Mouse (Mus musculus) MEL (cell line): ENCODE results near the gene Itsn1. TPM values are rescaled to one million over a fixed set of nuclear protein-coding genes. Genes with fewer than 3 reads are reported as not detected.

Experiments
- DNase-seq: peaks from one replicate; pipeline ENCODE4 v3.0.0; 2011; ENCODE audit warnings: low read depth, low spot score
- H3K27ac ChIP-seq: 2 replicates; pipeline ENCODE4 v1.5.1; 2012; ENCODE audit warnings: low read depth, mild to moderate bottlenecking, control low read depth, low read length, moderate library complexity; ENCODE audit not compliant: control insufficient read depth
- H3K27me3 ChIP-seq, 2 experiments: fragments of 150-350 bp in 1 of 2; sonication (generic) in 1 of 2; 2 replicates each; pipeline ENCODE4 v1.6.1; 2012; ENCODE audit warnings: low read length in 2 of 2, mild to moderate bottlenecking in 2 of 2, improper control_type of control experiment in 1 of 2, moderate library complexity in 1 of 2; ENCODE audit not compliant: insufficient read depth in 2 of 2, control insufficient read depth in 1 of 2
- H3K36me3 ChIP-seq, 2 experiments: 2 replicates each; pipeline ENCODE4 v1.6.1; 2012 to 2014; ENCODE audit warnings: low read length in 2 of 2, improper control_type of control experiment in 1 of 2, inconsistent platforms in 1 of 2, mild to moderate bottlenecking in 1 of 2; ENCODE audit not compliant: insufficient read depth in 2 of 2, control insufficient read depth in 1 of 2
- H3K4me1 ChIP-seq, 2 experiments: fragments of 150-350 bp in 1 of 2; sonication (generic) in 1 of 2; 2 replicates each; pipeline ENCODE4 v1.6.1; 2012; ENCODE audit warnings: low read length in 2 of 2, improper control_type of control experiment in 1 of 2, mild to moderate bottlenecking in 1 of 2; ENCODE audit not compliant: insufficient read depth in 2 of 2, control insufficient read depth in 1 of 2
- H3K4me3 ChIP-seq, 2 experiments: fragments of 150-350 bp in 1 of 2; sonication (generic) in 1 of 2; 2 replicates each; pipeline ENCODE4 v1.5.1; 2012; ENCODE audit warnings: low read depth in 2 of 2, low read length in 2 of 2, mild to moderate bottlenecking in 2 of 2, moderate library complexity in 2 of 2, control low read depth in 1 of 2, improper control_type of control experiment in 1 of 2; ENCODE audit not compliant: control insufficient read depth in 1 of 2, insufficient read depth in 1 of 2
- H3K79me2 ChIP-seq: 2 replicates; pipeline ENCODE4 v1.6.1; 2012; ENCODE audit warnings: mild to moderate bottlenecking, low read length, moderate library complexity; ENCODE audit not compliant: control insufficient read depth, poor library complexity, insufficient read depth
- H3K9ac ChIP-seq: 2 replicates; pipeline ENCODE4 v1.6.1; 2012; ENCODE audit warnings: low read depth, mild to moderate bottlenecking, control low read depth, low read length, moderate library complexity; ENCODE audit not compliant: control insufficient read depth, poor library complexity, severe bottlenecking
- H3K9me3 ChIP-seq: fragments of 150-350 bp; sonication (generic); replicated peaks from 2 replicates; pipeline ENCODE4 v1.6.1; 2012; ENCODE audit warnings: mild to moderate bottlenecking, low read length, improper control_type of control experiment, moderate library complexity; ENCODE audit not compliant: insufficient read depth
- CTCF ChIP-seq, 3 experiments: IDR thresholded peaks in 2 of 3; conservative IDR thresholded peaks in 1 of 3; 2 replicates each; pipeline ENCODE4 v1.5.1; 2011 to 2012; ENCODE audit warnings: low read length in 3 of 3, low read depth in 2 of 3, mild to moderate bottlenecking in 2 of 3, improper control_type of control experiment in 1 of 3, inconsistent platforms in 1 of 3, mixed read lengths in 1 of 3, moderate library complexity in 1 of 3; ENCODE audit not compliant: control insufficient read depth in 1 of 3, insufficient read depth in 1 of 3, poor library complexity in 1 of 3, severe bottlenecking in 1 of 3
- ELF1 ChIP-seq: IDR thresholded peaks from 2 replicates; pipeline ENCODE4 v1.6.1; 2014; ENCODE audit warnings: low read depth, mild to moderate bottlenecking, inconsistent platforms, low read length, improper control_type of control experiment, moderate library complexity
- ETS1 ChIP-seq: IDR thresholded peaks from 2 replicates; pipeline ENCODE4 v1.6.1; 2012; ENCODE audit warnings: low read depth, mild to moderate bottlenecking, inconsistent platforms, low read length, improper control_type of control experiment, moderate library complexity
- GATA1 ChIP-seq: IDR thresholded peaks from 2 replicates; pipeline ENCODE4 v1.6.1; 2011; ENCODE audit warnings: low read depth, low read length, improper control_type of control experiment
- HCFC1 ChIP-seq: IDR thresholded peaks from 2 replicates; pipeline ENCODE4 v1.6.1; 2012; ENCODE audit warnings: low read depth, mild to moderate bottlenecking, inconsistent platforms, low read length, improper control_type of control experiment, moderate library complexity
- MAX ChIP-seq: IDR thresholded peaks from 2 replicates; pipeline ENCODE4 v1.6.1; 2011; ENCODE audit warnings: low read length, improper control_type of control experiment
- MAZ ChIP-seq: IDR thresholded peaks from 2 replicates; pipeline ENCODE4 v1.6.1; 2012; ENCODE audit warnings: low read depth, mild to moderate bottlenecking, inconsistent platforms, low read length, improper control_type of control experiment
- MXI1 ChIP-seq: IDR thresholded peaks from 2 replicates; pipeline ENCODE4 v1.6.1; 2011; ENCODE audit warnings: mild to moderate bottlenecking, low read depth, low read length, improper control_type of control experiment
- MYB ChIP-seq: IDR thresholded peaks from 2 replicates; pipeline ENCODE4 v1.6.1; 2011; ENCODE audit warnings: mild to moderate bottlenecking, low read depth, low read length, improper control_type of control experiment
- NRF1 ChIP-seq: IDR thresholded peaks from 2 replicates; pipeline ENCODE4 v1.6.1; 2014; ENCODE audit warnings: low read depth, mild to moderate bottlenecking, inconsistent platforms, low read length, improper control_type of control experiment, moderate library complexity; ENCODE audit not compliant: poor library complexity, insufficient read depth, severe bottlenecking
- POLR2A ChIP-seq, 2 experiments: IDR thresholded peaks; 2 replicates each; pipeline ENCODE4 v1.6.1; 2011 to 2012; ENCODE audit warnings: low read length in 2 of 2, mild to moderate bottlenecking in 2 of 2, control low read depth in 1 of 2, improper control_type of control experiment in 1 of 2, low read depth in 1 of 2, moderate library complexity in 1 of 2; ENCODE audit not compliant: control insufficient read depth in 1 of 2, insufficient read depth in 1 of 2, poor library complexity in 1 of 2
- POLR2AphosphoS5 ChIP-seq: IDR thresholded peaks from 2 replicates; pipeline ENCODE4 v1.6.1; 2012; ENCODE audit warnings: low read depth, borderline replicate concordance, mild to moderate bottlenecking, inconsistent platforms, low read length, moderate library complexity, mixed read lengths
- RAD21 ChIP-seq: IDR thresholded peaks from 2 replicates; pipeline ENCODE4 v1.6.1; 2011; ENCODE audit warnings: mild to moderate bottlenecking, low read depth, low read length, improper control_type of control experiment
- RCOR1 ChIP-seq: IDR thresholded peaks from 2 replicates; pipeline ENCODE4 v1.6.1; 2012; ENCODE audit warnings: low read depth, mild to moderate bottlenecking, inconsistent platforms, low read length, improper control_type of control experiment
- TCF12 ChIP-seq: IDR thresholded peaks from 2 replicates; pipeline ENCODE4 v1.6.1; 2014; ENCODE audit warnings: low read depth, mild to moderate bottlenecking, inconsistent platforms, low read length, improper control_type of control experiment, moderate library complexity
- UBTF ChIP-seq: IDR thresholded peaks from 2 replicates; pipeline ENCODE4 v1.6.1; 2012; ENCODE audit warnings: low read depth, mild to moderate bottlenecking, inconsistent platforms, low read length, improper control_type of control experiment, moderate library complexity, borderline replicate concordance; ENCODE audit not compliant: insufficient read depth
- USF1 ChIP-seq: IDR thresholded peaks from 2 replicates; pipeline ENCODE4 v1.6.1; 2014; ENCODE audit warnings: low read depth, mild to moderate bottlenecking, inconsistent platforms, low read length, improper control_type of control experiment, moderate library complexity
- USF2 ChIP-seq, 2 experiments: IDR thresholded peaks; 2 replicates each; pipeline ENCODE4 v1.6.1; 2011 to 2012; ENCODE audit warnings: improper control_type of control experiment in 2 of 2, low read length in 2 of 2, borderline replicate concordance in 1 of 2, inconsistent platforms in 1 of 2, low read depth in 1 of 2, mild to moderate bottlenecking in 1 of 2; ENCODE audit not compliant: insufficient read depth in 1 of 2
- ZC3H11A ChIP-seq: IDR thresholded peaks from 2 replicates; pipeline ENCODE4 v1.6.1; 2012; ENCODE audit warnings: low read depth, mild to moderate bottlenecking, inconsistent platforms, low read length, improper control_type of control experiment
- polyA plus RNA-seq, 2 experiments: library from polyadenylated mRNA; stranded (reverse) in 1 of 2; unstranded in 1 of 2; fragments of >175 nt in 1 of 2; fragments of >200 nt in 1 of 2; gene quantifications; 2 replicates each; pipeline versions ENCODE4 v1.2.1 to v1.2.4; 2012; ENCODE audit warnings: low replicate concordance in 2 of 2, low read depth in 1 of 2; ENCODE audit not compliant: insufficient read length in 2 of 2, insufficient read depth in 1 of 2, missing spikeins in 1 of 2
- total RNA-seq: library from RNA; depleted of rRNA; stranded (reverse); fragments of 300-350 nt; gene quantifications from 2 replicates; pipeline ENCODE4 v1.2.3, GENCODE M21; 2012

Itsn1 gene
- total and polyA plus RNA-seq, 3 experiments: 14.7 to 36.5 TPM; not detected in 1

DNA sequence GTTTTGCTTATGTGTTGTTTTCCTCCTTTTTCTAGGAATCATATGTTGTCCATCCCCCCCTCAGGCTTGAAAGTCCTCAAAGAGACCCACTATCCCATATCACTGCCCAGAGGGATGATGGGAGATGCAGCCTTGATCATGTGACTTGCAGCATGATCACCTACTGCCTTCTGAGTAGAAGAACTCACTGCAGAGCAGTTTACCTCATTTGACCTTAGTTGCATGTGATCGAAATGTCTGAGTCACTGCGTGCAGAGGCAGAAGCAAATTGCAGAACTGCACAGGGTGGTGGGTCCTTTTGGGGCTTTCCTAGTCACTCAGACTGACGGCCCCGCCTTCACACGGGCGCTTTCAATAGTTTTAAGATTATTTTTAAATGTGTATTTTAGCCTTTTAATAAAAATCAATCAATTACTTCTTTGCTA is 141.1 kb downstream of the Itsn1 start (continued):
- TF ChIP-seq ELF1 (no peak), NRF1 (no peak), MYB (no peak)

DNA sequence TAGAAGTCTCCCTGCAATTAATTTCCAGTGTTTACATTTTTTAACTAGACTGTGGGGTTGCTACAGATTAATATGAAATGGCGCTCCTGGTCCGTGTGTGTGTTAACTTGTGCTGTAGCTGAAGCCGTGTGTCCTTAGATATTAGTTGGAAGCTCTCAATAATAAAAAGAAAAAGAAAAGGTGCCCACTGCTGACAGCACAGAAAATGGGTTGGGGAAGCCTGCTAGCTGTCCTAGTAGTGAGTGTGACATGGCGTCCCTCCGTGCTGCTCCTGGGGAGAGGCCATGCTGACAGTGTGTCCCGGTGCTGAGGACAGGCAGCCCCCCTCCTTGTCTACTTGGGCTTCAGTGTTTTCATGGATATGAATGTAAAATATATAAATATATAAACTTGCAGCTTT is 142.1 kb downstream of the Itsn1 start:
- Histone ChIP-seq H3K79me2 (peaks cover 4% of the 10 kb centered on the region; the same call in 1 of the 2 replicates), H3K9ac (no peak overlapping the region), H3K36me3 (peaks cover 0 to 10% of the 10 kb centered on the region in 2 experiments; a peak in 2 of 4 replicates), H3K27ac (no peak overlapping the region; the same call in 1 of the 2 replicates), H3K4me3 (no peak overlapping the region), H3K4me1 (peaks cover 8 to 22% of the 10 kb centered on the region in 2 experiments), H3K9me3 (no peaks in the 10 kb centered on the region), H3K27me3 (no peaks in the 10 kb centered on the region)
- no peak for DNase-seq
- no peak for TF ChIP-seq RCOR1
- TF ChIP-seq MAX: no peak
- TF ChIP-seq USF1: no peak
- no peak for TF ChIP-seq GATA1
- no peak for TF ChIP-seq HCFC1
- no peak for TF ChIP-seq MXI1
- no peak for TF ChIP-seq TCF12
- no peak for TF ChIP-seq ZC3H11A
- TF ChIP-seq UBTF: no peak
- TF ChIP-seq CTCF (IDR thresholded peaks at IDR 0.05 in 2 of 3, conservative IDR thresholded peaks at IDR 0.05 in 1 of 3; ENCODE audit: control insufficient read depth in 1 of 3, insufficient read depth in 1 of 3, low read depth in 2 of 3, low read length in 3 of 3, poor library complexity in 1 of 3, severe bottlenecking in 1 of 3): no peak
- TF ChIP-seq MAZ: no peak
- no peak for TF ChIP-seq ETS1
- no peak for TF ChIP-seq POLR2A (IDR thresholded peaks at IDR 0.05; ENCODE audit: control insufficient read depth in 1 of 2, insufficient read depth in 1 of 2, low read depth in 1 of 2, low read length in 2 of 2, poor library complexity in 1 of 2)
- TF ChIP-seq USF2 (IDR thresholded peaks at IDR 0.05; ENCODE audit: borderline replicate concordance in 1 of 2, insufficient read depth in 1 of 2, low read depth in 1 of 2, low read length in 2 of 2): no peak
- no peak for TF ChIP-seq NRF1
- no peak for TF ChIP-seq POLR2AphosphoS5
- TF ChIP-seq RAD21: no peak
